Comparison of ENCODE assay signal across 8 mouse cellular contexts in genomic region chr10:81402227-81402765, GRCm38 (mm10). TPM values are rescaled to one million over a fixed set of nuclear protein-coding genes. Genes with fewer than 3 reads are reported as not detected.
A peak's percentile ranks its signal among the peaks of the same experiment; 100 is the strongest.
DNase-seq lines count a peak whose midpoint lies in the region; ATAC-seq lines count a peak whose summit lies in the region.

No protein-coding gene starts in this region.

- H3K4me3 ChIP-seq in heart, embryonic 14.5 days (ENCODE audit: control insufficient read depth in 1 of 2, insufficient read depth in 1 of 2, low read depth in 1 of 2, low read length in 2 of 2) = no peak overlapping the region; a peak in 1 of 4 replicates
- 0 out of 2 replicates have a peak overlapping the region, but pooled peaks have one; percentile 6 for H3K4me3 ChIP-seq in hindbrain, embryonic 11.5 days (ENCODE audit: low read depth, low read length)
- H3K4me3 ChIP-seq in midbrain, embryonic 11.5 days (ENCODE audit: low read depth, low read length) = peak overlapping the region; percentile 13; the same call in 1 of the 2 replicates

- peak overlapping the region; percentile 59 for H3K9ac ChIP-seq in heart, embryonic 14.5 days (ENCODE audit: low read length)
- peak overlapping the region; percentile 52 for H3K9ac ChIP-seq in hindbrain, embryonic 11.5 days (ENCODE audit: low read depth, low read length)
- peak overlapping the region; percentile 53; the same call in 1 of the 2 replicates for H3K9ac ChIP-seq in midbrain, embryonic 11.5 days (ENCODE audit: low read length)

- H3K27me3 ChIP-seq in heart, embryonic 14.5 days (ENCODE audit: control insufficient read depth, insufficient read depth, low read length) = no peaks in the 10 kb centered on the region
- H3K27me3 ChIP-seq in hindbrain, embryonic 11.5 days (ENCODE audit: control insufficient read depth, insufficient read depth, low read length) = peaks cover 17% of the 10 kb centered on the region
- H3K27me3 ChIP-seq in midbrain, embryonic 11.5 days (ENCODE audit: control insufficient read depth, insufficient read depth, low read length) = peaks cover 35% of the 10 kb centered on the region

- peaks cover 28 to 47% of the 10 kb centered on the region in 2 experiments for H3K4me1 ChIP-seq in heart, embryonic 14.5 days (ENCODE audit: control insufficient read depth in 2 of 2, insufficient read depth in 2 of 2, low read length in 2 of 2)
- peaks cover 32% of the 10 kb centered on the region for H3K4me1 ChIP-seq in hindbrain, embryonic 11.5 days (replicated peaks; ENCODE audit: control insufficient read depth, insufficient read depth, low read length)
- H3K4me1 ChIP-seq in midbrain, embryonic 11.5 days (ENCODE audit: control insufficient read depth, insufficient read depth, low read length) = peaks cover 48% of the 10 kb centered on the region

- no peak for DNase-seq in heart, postnatal 25 days (ENCODE audit: low spot score)
- peak; percentile 57 for DNase-seq in brain, adult 2 months (ENCODE audit: low read depth, low spot score)
- DNase-seq in hindbrain, embryonic 11.5 days (ENCODE audit: low spot score) = no peak
- DNase-seq in midbrain, embryonic 11.5 days (ENCODE audit: low spot score, missing footprints) = no peak
- no peak for DNase-seq in right cerebral cortex, postnatal 25 days
- no peak for DNase-seq in thymus, postnatal 14 days

- peak overlapping the region; percentile 90 to 91 for H3K27ac ChIP-seq in heart, embryonic 14.5 days (replicated peaks in 1 of 2; ENCODE audit: control insufficient read depth in 1 of 2, insufficient read depth in 1 of 2, low read depth in 2 of 2, low read length in 2 of 2)
- peak overlapping the region; percentile 96 for H3K27ac ChIP-seq in hindbrain, embryonic 11.5 days (ENCODE audit: low read depth, low read length)
- peak overlapping the region; percentile 85 for H3K27ac ChIP-seq in midbrain, embryonic 11.5 days (ENCODE audit: low read depth, low read length)

- intact Hi-C loops in heart, postnatal 25 days (cut with DNase I) = no loop called here

- H3K4me2 ChIP-seq in heart, embryonic 14.5 days (ENCODE audit: low read length) = peak overlapping the region; percentile 49
- peak overlapping the region; percentile 27 for H3K4me2 ChIP-seq in hindbrain, embryonic 11.5 days (replicated peaks; ENCODE audit: low read depth, low read length)
- peak overlapping the region; percentile 34 for H3K4me2 ChIP-seq in midbrain, embryonic 11.5 days

- 0 out of 2 replicates have a peak, but pooled peaks have one; percentile 9 for ATAC-seq in heart, embryonic 14.5 days (ENCODE audit: insufficient number of reproducible peaks, insufficient read depth, low FRiP score, low read depth)
- ATAC-seq in hindbrain, embryonic 11.5 days (ENCODE audit: low FRiP score) = peak; percentile 5
- peak; percentile 28; the same call in 1 of the 2 replicates for ATAC-seq in midbrain, embryonic 11.5 days (ENCODE audit: low FRiP score)
- ATAC-seq in megakaryocyte progenitor cell, adult 5-6 weeks (replicated peaks; ENCODE audit: poor library complexity) = no peak

- peaks cover 87% of the 10 kb centered on the region for H3K36me3 ChIP-seq in heart, embryonic 14.5 days (ENCODE audit: control insufficient read depth, insufficient read depth, low read length)
- no peaks in the 10 kb centered on the region for H3K36me3 ChIP-seq in hindbrain, embryonic 11.5 days (ENCODE audit: control insufficient read depth, insufficient read depth, low read length)
- H3K36me3 ChIP-seq in midbrain, embryonic 11.5 days (ENCODE audit: control insufficient read depth, insufficient read depth, low read length) = 0 out of 2 replicates have a peak, but pooled peaks cover 2% of the 10 kb centered on the region

- whole genome bisulfite sequencing in heart, embryonic 14.5 days = 10% methylated on average over 7 of the region's 7 CpGs
- 16% methylated on average over 7 of the region's 7 CpGs for WGBS in hindbrain, embryonic 11.5 days
- 16% methylated on average over 7 of the region's 7 CpGs for WGBS in midbrain, embryonic 11.5 days

- H3K9me3 ChIP-seq in heart, embryonic 14.5 days (ENCODE audit: control insufficient read depth, low read length) = no peaks in the 10 kb centered on the region
- H3K9me3 ChIP-seq in hindbrain, embryonic 11.5 days (ENCODE audit: control insufficient read depth, low read length) = no peaks in the 10 kb centered on the region
- no peaks in the 10 kb centered on the region for H3K9me3 ChIP-seq in midbrain, embryonic 11.5 days (ENCODE audit: control insufficient read depth, low read length)

RNA-seq across cellular contexts. Expression of gene Smim24, which starts 9.4 kb away (rescaled TPM):
- polyA plus RNA-seq in heart, embryonic 14.5 days (2014; fragmentation: Nextera tagmentation; extraction: Ambion mirVana) = 3.8 and 4.7 TPM in 2 replicates
- total RNA-seq in heart, postnatal 25 days (2021) = 1 to 10 TPM; 2.0 TPM
- 2.7 and 4.1 TPM in 2 replicates for polyA plus RNA-seq in hindbrain, embryonic 11.5 days (2014; fragmentation: Nextera tagmentation; extraction: Ambion mirVana)
- polyA plus RNA-seq in midbrain, embryonic 11.5 days (2014; fragmentation: Nextera tagmentation; extraction: Ambion mirVana) = 2.3 and 2.7 TPM in 2 replicates
- 31.0 and 31.4 TPM in 2 replicates for total RNA-seq in megakaryocyte progenitor cell, adult 5-6 weeks (2015)
- total RNA-seq in megakaryocyte progenitor cell, adult 5-6 weeks (2017) = 7.5 and 17.1 TPM in 2 replicates

RNA-seq across cellular contexts. Expression of gene Gm48552, which starts 13.5 kb away (rescaled TPM):
- polyA plus RNA-seq in heart, embryonic 14.5 days (2014; fragmentation: Nextera tagmentation; extraction: Ambion mirVana) = 1.0 TPM in 2 replicates
- under 1 TPM in 1 of 2 experiments, not detected in 1; 0.70 TPM for total RNA-seq in heart, postnatal 25 days (2021)
- 0.49 and 1.0 TPM in 2 replicates for polyA plus RNA-seq in hindbrain, embryonic 11.5 days (2014; fragmentation: Nextera tagmentation; extraction: Ambion mirVana)
- polyA plus RNA-seq in midbrain, embryonic 11.5 days (2014; fragmentation: Nextera tagmentation; extraction: Ambion mirVana) = 0.20 and 0.47 TPM in 2 replicates
- not detected in 2 replicates for total RNA-seq in megakaryocyte progenitor cell, adult 5-6 weeks (2015)
- total RNA-seq in megakaryocyte progenitor cell, adult 5-6 weeks (2017) = 0.46 TPM in 1 of 2 replicates, not detected in the other

RNA-seq across cellular contexts. Expression of gene Gm48551, which starts 18.0 kb away (rescaled TPM):
- 1.7 and 2.0 TPM in 2 replicates for polyA plus RNA-seq in heart, embryonic 14.5 days (2014; fragmentation: Nextera tagmentation; extraction: Ambion mirVana)
- under 1 TPM; 0.61 to 0.78 TPM for total RNA-seq in heart, postnatal 25 days (2021)
- 2.2 and 3.2 TPM in 2 replicates for polyA plus RNA-seq in hindbrain, embryonic 11.5 days (2014; fragmentation: Nextera tagmentation; extraction: Ambion mirVana)
- polyA plus RNA-seq in midbrain, embryonic 11.5 days (2014; fragmentation: Nextera tagmentation; extraction: Ambion mirVana) = 2.7 and 2.9 TPM in 2 replicates
- total RNA-seq in megakaryocyte progenitor cell, adult 5-6 weeks (2015) = 2.6 and 3.0 TPM in 2 replicates
- 0.62 and 1.7 TPM in 2 replicates for total RNA-seq in megakaryocyte progenitor cell, adult 5-6 weeks (2017)

RNA-seq across cellular contexts. Expression of gene Dohh, which starts 18.1 kb away (rescaled TPM):
- polyA plus RNA-seq in heart, embryonic 14.5 days (2014; fragmentation: Nextera tagmentation; extraction: Ambion mirVana) = 52.6 and 53.5 TPM in 2 replicates
- total RNA-seq in heart, postnatal 25 days (2021) = 10 to 100 TPM; 52.0 to 56.2 TPM
- polyA plus RNA-seq in hindbrain, embryonic 11.5 days (2014; fragmentation: Nextera tagmentation; extraction: Ambion mirVana) = 44.8 and 52.6 TPM in 2 replicates
- polyA plus RNA-seq in midbrain, embryonic 11.5 days (2014; fragmentation: Nextera tagmentation; extraction: Ambion mirVana) = 43.3 and 53.7 TPM in 2 replicates
- total RNA-seq in megakaryocyte progenitor cell, adult 5-6 weeks (2015) = 9.3 and 13.7 TPM in 2 replicates
- total RNA-seq in megakaryocyte progenitor cell, adult 5-6 weeks (2017) = 36.5 and 52.5 TPM in 2 replicates

RNA-seq across cellular contexts. Expression of gene Fzr1, which starts 24.0 kb away (rescaled TPM):
- 64.6 and 67.0 TPM in 2 replicates for polyA plus RNA-seq in heart, embryonic 14.5 days (2014; fragmentation: Nextera tagmentation; extraction: Ambion mirVana)
- 10 to 100 TPM; 27.7 to 32.3 TPM for total RNA-seq in heart, postnatal 25 days (2021)
- polyA plus RNA-seq in hindbrain, embryonic 11.5 days (2014; fragmentation: Nextera tagmentation; extraction: Ambion mirVana) = 83.0 and 92.1 TPM in 2 replicates
- polyA plus RNA-seq in midbrain, embryonic 11.5 days (2014; fragmentation: Nextera tagmentation; extraction: Ambion mirVana) = 94.3 and 104 TPM in 2 replicates
- total RNA-seq in megakaryocyte progenitor cell, adult 5-6 weeks (2015) = 17.1 and 21.7 TPM in 2 replicates
- total RNA-seq in megakaryocyte progenitor cell, adult 5-6 weeks (2017) = 17.3 and 17.8 TPM in 2 replicates

Comparison
In these comparisons a context has a peak if more than half of its experiments do, and no peak if none do; other contexts are left out.
1. H3K4me3 ChIP-seq: peak in hindbrain, embryonic 11.5 days (single experiment) and midbrain, embryonic 11.5 days (single experiment); none in heart, embryonic 14.5 days (0 of 2).
2. Peak in every context shown above with its lines, with median percentiles within 50 percentile points of each other: H3K27ac ChIP-seq, H3K4me2 ChIP-seq and H3K9ac ChIP-seq.